Mouse (Mus musculus): ENCODE measurements around the gene Ino80e. TPM values are rescaled to one million over a fixed set of nuclear protein-coding genes. Genes with fewer than 3 reads are reported as not detected.

Ino80e gene
- polyA plus RNA-seq, 1 experiment from 2014 or later = 105 TPM

DNA sequence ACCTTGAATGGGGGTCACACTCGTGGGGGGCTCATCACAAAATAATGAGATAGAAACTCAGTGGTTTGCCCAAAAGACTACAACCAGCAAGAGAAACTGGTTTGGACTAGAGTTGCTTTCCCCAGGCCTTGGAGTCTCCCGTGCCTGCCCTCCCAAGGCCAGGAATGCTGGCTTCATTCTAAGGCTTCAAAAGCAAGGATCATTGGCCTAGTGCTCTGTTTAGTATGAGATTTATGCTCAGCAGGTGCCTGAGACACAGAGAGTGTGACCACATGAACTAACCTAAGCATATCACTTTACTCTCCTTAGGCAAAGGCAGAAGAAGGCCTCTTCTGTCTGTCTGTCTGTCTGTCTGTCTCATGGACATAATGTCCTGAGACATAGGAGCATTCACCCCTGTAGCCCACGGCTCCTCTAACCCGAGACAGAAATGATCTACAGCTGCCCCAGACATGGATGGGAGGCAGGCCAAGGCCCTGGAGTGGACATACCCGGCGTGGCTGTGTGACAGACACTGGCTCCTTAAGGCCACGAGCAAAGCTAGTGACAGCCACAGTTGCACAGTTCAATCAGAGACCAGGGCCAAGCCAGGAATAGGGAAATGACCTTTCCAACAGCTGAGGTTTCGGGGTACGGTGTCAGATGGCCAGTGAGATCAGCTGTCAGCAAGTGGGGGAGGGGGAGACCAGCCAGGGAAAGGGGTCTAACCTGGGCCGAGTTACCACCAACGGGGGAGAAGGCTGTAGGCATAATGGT, 59.9 kb downstream of the Ino80e start:
- Histone ChIP-seq H3K4me3 (no peak overlapping the region), H3K4me1 (peaks cover 33% of the 10 kb centered on the region), H3K27ac (replicated peaks) (no peak overlapping the region), H3K27me3 (ENCODE audit: low read depth, poor library complexity, severe bottlenecking) (no peaks in the 10 kb centered on the region), H3K9me3 (replicated peaks) (no peaks in the 10 kb centered on the region), H3K36me3 (peaks cover 72% of the 10 kb centered on the region)
- 89% methylated on average over 11 of the region's 11 CpGs for WGBS
- DNase-seq (ENCODE audit: low spot score) = no peak

DNA sequence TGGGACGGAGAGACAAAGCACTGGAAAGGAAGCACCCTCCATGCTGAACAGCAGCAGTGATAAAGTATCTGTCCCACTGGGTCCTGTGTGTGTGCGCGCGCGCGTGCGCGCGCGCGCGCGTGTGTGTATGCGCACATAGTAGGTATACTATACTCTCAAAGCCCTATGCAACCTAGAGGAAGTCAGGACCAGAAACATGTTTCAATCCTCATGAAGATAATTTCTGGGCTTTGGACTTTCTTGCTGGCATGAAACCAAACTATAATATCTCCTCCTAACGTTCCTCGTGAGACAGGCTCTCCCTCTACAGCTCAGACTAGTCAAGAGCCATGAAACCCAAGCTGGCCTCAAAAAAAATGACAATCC, 61.1 kb downstream of the Ino80e start:
- Histone ChIP-seq H3K4me3 (no peak overlapping the region), H3K36me3 (peaks cover 72% of the 10 kb centered on the region), H3K4me1 (peaks cover 42% of the 10 kb centered on the region), H3K27me3 (ENCODE audit: low read depth, poor library complexity, severe bottlenecking) (no peaks in the 10 kb centered on the region), H3K9me3 (replicated peaks) (no peaks in the 10 kb centered on the region), H3K27ac (replicated peaks) (peak overlapping the region; percentile 97)
- no peak for DNase-seq (ENCODE audit: low spot score)
- 95% methylated on average over 16 of the region's 16 CpGs for WGBS

Other genes starting within 250 kb of the Ino80e start
- gene Nupr1, start 231.5 kb downstream of the Ino80e start, polyA plus RNA-seq (2016; fragmentation: Nextera tagmentation; extraction: Ambion mirVana) = 1.6 and 3.1 TPM in 2 replicates
- 61.9 and 63.5 TPM in 2 replicates for gene Sgf29, start 213.1 kb downstream of the Ino80e start, polyA plus RNA-seq (2016; fragmentation: Nextera tagmentation; extraction: Ambion mirVana)
- gene Sult1a1, start 185.9 kb downstream of the Ino80e start, polyA plus RNA-seq (2016; fragmentation: Nextera tagmentation; extraction: Ambion mirVana) = 0.29 TPM in 1 of 2 replicates, not detected in the other
- 186 and 216 TPM in 2 replicates for gene Bola2, start 167.0 kb downstream of the Ino80e start, polyA plus RNA-seq (2016; fragmentation: Nextera tagmentation; extraction: Ambion mirVana)
- gene Slx1b, start 166.6 kb downstream of the Ino80e start, polyA plus RNA-seq (2016; fragmentation: Nextera tagmentation; extraction: Ambion mirVana) = 14.1 and 15.5 TPM in 2 replicates
- gene Coro1a, start 154.6 kb downstream of the Ino80e start, polyA plus RNA-seq (2016; fragmentation: Nextera tagmentation; extraction: Ambion mirVana) = 42.7 and 50.1 TPM in 2 replicates
- 53.8 and 54.9 TPM in 2 replicates for gene Mapk3, start 102.8 kb downstream of the Ino80e start, polyA plus RNA-seq (2016; fragmentation: Nextera tagmentation; extraction: Ambion mirVana)
- 0.68 and 1.1 TPM in 2 replicates for gene Gdpd3, start 96.0 kb downstream of the Ino80e start, polyA plus RNA-seq (2016; fragmentation: Nextera tagmentation; extraction: Ambion mirVana)
- 41.0 and 60.5 TPM in 2 replicates for gene Ypel3, start 85.4 kb downstream of the Ino80e start, polyA plus RNA-seq (2016; fragmentation: Nextera tagmentation; extraction: Ambion mirVana)
- gene Tbx6, start 80.9 kb downstream of the Ino80e start, polyA plus RNA-seq (2016; fragmentation: Nextera tagmentation; extraction: Ambion mirVana) = 0.42 and 0.64 TPM in 2 replicates
- 376 and 407 TPM in 2 replicates for gene Ppp4c, start 69.9 kb downstream of the Ino80e start, polyA plus RNA-seq (2016; fragmentation: Nextera tagmentation; extraction: Ambion mirVana)
- gene Fam57b, start 64.7 kb downstream of the Ino80e start, polyA plus RNA-seq (2016; fragmentation: Nextera tagmentation; extraction: Ambion mirVana) = 4.1 and 7.7 TPM in 2 replicates
- gene 4930451I11Rik, start 30.7 kb downstream of the Ino80e start, polyA plus RNA-seq (2016; fragmentation: Nextera tagmentation; extraction: Ambion mirVana) = not detected in 2 replicates
- 6.6 and 8.4 TPM in 2 replicates for gene Doc2a, start 15.0 kb downstream of the Ino80e start, polyA plus RNA-seq (2016; fragmentation: Nextera tagmentation; extraction: Ambion mirVana)
- gene Hirip3, start 405 bp downstream of the Ino80e start, polyA plus RNA-seq (2016; fragmentation: Nextera tagmentation; extraction: Ambion mirVana) = 50.1 and 50.7 TPM in 2 replicates
- gene Taok2, start 22.3 kb upstream of the Ino80e start, polyA plus RNA-seq (2016; fragmentation: Nextera tagmentation; extraction: Ambion mirVana) = 53.2 and 61.1 TPM in 2 replicates
- gene Tmem219, start 60.5 kb upstream of the Ino80e start, polyA plus RNA-seq (2016; fragmentation: Nextera tagmentation; extraction: Ambion mirVana) = 29.4 and 36.1 TPM in 2 replicates
- 20.8 and 26.1 TPM in 2 replicates for gene Kctd13, start 66.5 kb upstream of the Ino80e start, polyA plus RNA-seq (2016; fragmentation: Nextera tagmentation; extraction: Ambion mirVana)
- 0.25 and 0.76 TPM in 2 replicates for gene Asphd1, start 87.2 kb upstream of the Ino80e start, polyA plus RNA-seq (2016; fragmentation: Nextera tagmentation; extraction: Ambion mirVana)
- 2.0 and 4.6 TPM in 2 replicates for gene Sez6l2, start 88.2 kb upstream of the Ino80e start, polyA plus RNA-seq (2016; fragmentation: Nextera tagmentation; extraction: Ambion mirVana)
- gene Cdipt, start 113.5 kb upstream of the Ino80e start, polyA plus RNA-seq (2016; fragmentation: Nextera tagmentation; extraction: Ambion mirVana) = 89.2 and 99.8 TPM in 2 replicates
- gene Cdiptos, start 113.7 kb upstream of the Ino80e start, polyA plus RNA-seq (2016; fragmentation: Nextera tagmentation; extraction: Ambion mirVana) = 0.51 and 1.0 TPM in 2 replicates
- 3.0 and 5.2 TPM in 2 replicates for gene Mvp, start 152.2 kb upstream of the Ino80e start, polyA plus RNA-seq (2016; fragmentation: Nextera tagmentation; extraction: Ambion mirVana)
- 0.19 and 0.25 TPM in 2 replicates for gene Pagr1b, start 154.1 kb upstream of the Ino80e start, polyA plus RNA-seq (2016; fragmentation: Nextera tagmentation; extraction: Ambion mirVana)
- 103 and 104 TPM in 2 replicates for gene Pagr1a, start 155.0 kb upstream of the Ino80e start, polyA plus RNA-seq (2016; fragmentation: Nextera tagmentation; extraction: Ambion mirVana)
- gene Gm42742, start 158.7 kb upstream of the Ino80e start, polyA plus RNA-seq (2016; fragmentation: Nextera tagmentation; extraction: Ambion mirVana) = 46.2 and 55.1 TPM in 2 replicates
- 2.9 and 4.4 TPM in 2 replicates for gene Prrt2, start 158.8 kb upstream of the Ino80e start, polyA plus RNA-seq (2016; fragmentation: Nextera tagmentation; extraction: Ambion mirVana)
- 64.6 and 66.4 TPM in 2 replicates for gene Maz, start 164.7 kb upstream of the Ino80e start, polyA plus RNA-seq (2016; fragmentation: Nextera tagmentation; extraction: Ambion mirVana)
- 210 and 222 TPM in 2 replicates for gene Kif22, start 180.1 kb upstream of the Ino80e start, polyA plus RNA-seq (2016; fragmentation: Nextera tagmentation; extraction: Ambion mirVana)
- gene Zg16, start 225.0 kb upstream of the Ino80e start, polyA plus RNA-seq (2016; fragmentation: Nextera tagmentation; extraction: Ambion mirVana) = not detected in 2 replicates
- gene AI467606, start 229.0 kb upstream of the Ino80e start, polyA plus RNA-seq (2016; fragmentation: Nextera tagmentation; extraction: Ambion mirVana) = 0.91 and 1.2 TPM in 2 replicates